Mouse (Mus musculus): ENCODE results near the gene Asrgl1.

DNA sequence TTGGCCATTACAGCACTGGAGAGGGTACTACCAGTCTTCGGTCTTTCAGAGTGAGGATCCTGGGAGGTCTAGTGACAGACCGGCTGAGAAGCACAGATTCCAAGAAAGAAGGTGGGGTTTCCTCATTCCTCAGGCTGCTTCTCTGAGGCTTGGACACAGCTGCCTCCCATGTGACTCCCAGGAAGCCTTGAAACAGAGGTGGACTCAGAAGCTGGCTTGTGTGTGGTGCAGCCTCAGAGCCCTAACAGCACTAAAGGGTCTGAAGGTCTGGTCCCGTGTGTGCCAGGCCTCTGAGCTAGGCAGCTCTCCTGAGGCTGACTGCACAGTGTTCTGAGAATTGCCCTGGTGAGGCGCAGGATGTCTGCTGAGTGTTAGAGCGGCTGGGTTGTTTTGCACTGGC is 29.3 kb downstream of the Asrgl1 start:
- TF ChIP-seq POLR2A (IDR thresholded peaks at IDR 0.05; ENCODE audit: control insufficient read depth, extremely low read depth, insufficient read depth, low read length, poor library complexity) (no peak), CTCF (IDR thresholded peaks at IDR 0.05; ENCODE audit: borderline replicate concordance, control insufficient read depth, extremely low read depth, insufficient read depth, low read length, poor library complexity) (no peak)
